Mouse (Mus musculus) midbrain, embryonic 16.5 days (tissue): Measurements from ENCODE around the gene Morc1. TPM values are rescaled to one million over a fixed set of nuclear protein-coding genes. Genes with fewer than 3 reads are reported as not detected.

Source experiments
- ATAC-seq: fragments of 200-750 bp; cut with Nextera tagmentation; 2 replicates; pipeline ENCODE4 v1.8.0; 2017; ENCODE audit warnings: moderate TSS enrichment
- H3K27ac ChIP-seq: fragments of 300-500 bp; sonication (generic); 2 replicates; pipeline ENCODE4 v1.5.1; 2014; ENCODE audit warnings: mild to moderate bottlenecking, low read length, mixed read lengths
- H3K27me3 ChIP-seq: fragments of 300-500 bp; sonication (generic); 2 replicates; pipeline ENCODE4 v1.6.1; 2014; ENCODE audit warnings: low read depth, low read length, mixed read lengths; ENCODE audit not compliant: control insufficient read depth, insufficient read depth
- H3K36me3 ChIP-seq: fragments of 300-500 bp; sonication (generic); 2 replicates; pipeline ENCODE4 v1.6.1; 2014; ENCODE audit warnings: mild to moderate bottlenecking, low read length, moderate library complexity, mixed read lengths; ENCODE audit not compliant: control insufficient read depth, insufficient read depth
- H3K4me1 ChIP-seq: fragments of 300-500 bp; sonication (generic); 2 replicates; pipeline ENCODE4 v1.6.1; 2014; ENCODE audit warnings: mild to moderate bottlenecking, low read length, mixed read lengths; ENCODE audit not compliant: control insufficient read depth, insufficient read depth
- H3K4me2 ChIP-seq: fragments of 300-500 bp; sonication (generic); 2 replicates; pipeline ENCODE4 v1.6.1; 2014; ENCODE audit warnings: mild to moderate bottlenecking, low read length, mixed read lengths
- H3K4me3 ChIP-seq: fragments of 300-500 bp; sonication (generic); 2 replicates; pipeline ENCODE4 v1.5.1; 2014; ENCODE audit warnings: low read depth, mild to moderate bottlenecking, low read length, moderate library complexity, mixed read lengths
- H3K9ac ChIP-seq: fragments of 300-500 bp; sonication (generic); 2 replicates; pipeline ENCODE4 v1.6.1; 2014; ENCODE audit warnings: low read depth, low read length, mixed read lengths
- H3K9me3 ChIP-seq: fragments of 300-500 bp; sonication (generic); replicated peaks from 2 replicates; pipeline ENCODE4 v1.6.1; 2014; ENCODE audit warnings: mild to moderate bottlenecking, low read length, mixed read lengths; ENCODE audit not compliant: control insufficient read depth, poor library complexity, severe bottlenecking
- WGBS: fragments of 180-500 bp; shearing (Covaris S2); extraction: QIAGEN DNeasy Blood & Tissue Kit; methylation state at CpG from one replicate; pipeline ENCODE4 v1.1.7; 2014; 5-methylcytosine and 5-hydroxymethylcytosine counted together
- polyA plus RNA-seq: library from polyadenylated mRNA; unstranded; fragments of >200 nt; fragmentation: Nextera tagmentation; extraction: Ambion mirVana; gene quantifications from 2 replicates; pipeline ENCODE4 v1.2.1, GENCODE M21; 2015

Morc1 gene
- polyA plus RNA-seq, 1 experiment from 2014 or later = 0.11 TPM

- Histone ChIP-seq H3K4me1 (peaks cover 5% of the 10 kb centered on the region; the same call in 1 of the 2 replicates), H3K27ac (no peak overlapping the region), H3K36me3 (no peaks in the 10 kb centered on the region), H3K4me2 (no peak overlapping the region), H3K9me3 (no peaks in the 10 kb centered on the region), H3K9ac (no peak overlapping the region), H3K27me3 (no peaks in the 10 kb centered on the region), H3K4me3 (no peak overlapping the region)
- WGBS = 95% methylated on average over 3 of the region's 3 CpGs
- no peak for ATAC-seq
Observed at GRCm38 (mm10) chr16:48627296-48627695, 196.3 kb downstream of the Morc1 start.

- no peak overlapping the region for H3K4me3 ChIP-seq
- no peak for ATAC-seq
- no peaks in the 10 kb centered on the region for H3K9me3 ChIP-seq
- H3K36me3 ChIP-seq = no peaks in the 10 kb centered on the region
- 71% methylated on average over 5 of the region's 5 CpGs for WGBS
- no peak overlapping the region for H3K27ac ChIP-seq
- H3K9ac ChIP-seq = no peak overlapping the region
- H3K4me1 ChIP-seq = peaks cover 5% of the 10 kb centered on the region; the same call in 1 of the 2 replicates
- no peaks in the 10 kb centered on the region for H3K27me3 ChIP-seq
- H3K4me2 ChIP-seq = no peak overlapping the region
Observed at GRCm38 (mm10) chr16:48629710-48630109, 198.7 kb downstream of the Morc1 start.

GRCm38 (mm10) chr16:48630466-48630865, 199.4 kb downstream of the Morc1 start:
- H3K9ac ChIP-seq = 0 out of 2 replicates have a peak overlapping the region, but pooled peaks have one; percentile 25
- H3K9me3 ChIP-seq = no peaks in the 10 kb centered on the region
- no peak overlapping the region for H3K4me3 ChIP-seq
- no peak for ATAC-seq
- H3K36me3 ChIP-seq = no peaks in the 10 kb centered on the region
- H3K4me2 ChIP-seq = no peak overlapping the region
- H3K4me1 ChIP-seq = peaks cover 5% of the 10 kb centered on the region; the same call in 1 of the 2 replicates
- H3K27ac ChIP-seq = no peak overlapping the region
- no peaks in the 10 kb centered on the region for H3K27me3 ChIP-seq
- 11% methylated on average over 8 of the region's 8 CpGs for WGBS

GRCm38 (mm10) chr16:48632351-48632750, 201.3 kb downstream of the Morc1 start:
- peaks cover 5% of the 10 kb centered on the region; the same call in 1 of the 2 replicates for H3K4me1 ChIP-seq
- no peak overlapping the region for H3K4me3 ChIP-seq
- H3K27ac ChIP-seq = no peak overlapping the region
- H3K36me3 ChIP-seq = no peaks in the 10 kb centered on the region
- no peaks in the 10 kb centered on the region for H3K9me3 ChIP-seq
- no peaks in the 10 kb centered on the region for H3K27me3 ChIP-seq
- H3K9ac ChIP-seq = no peak overlapping the region
- 94% methylated on average over 6 of the region's 6 CpGs for WGBS
- ATAC-seq = no peak
- no peak overlapping the region for H3K4me2 ChIP-seq

- Histone ChIP-seq H3K4me3 (no peak overlapping the region), H3K9ac (no peak overlapping the region), H3K4me1 (no peaks in the 10 kb centered on the region), H3K4me2 (no peak overlapping the region), H3K36me3 (no peaks in the 10 kb centered on the region), H3K27ac (no peak overlapping the region), H3K9me3 (no peaks in the 10 kb centered on the region), H3K27me3 (no peaks in the 10 kb centered on the region)
- ATAC-seq = no peak
- 88% methylated on average over 2 of the region's 2 CpGs for WGBS
Observed at GRCm38 (mm10) chr16:48646246-48646645, 215.2 kb downstream of the Morc1 start.

- Histone ChIP-seq H3K27me3 (no peaks in the 10 kb centered on the region), H3K4me1 (no peaks in the 10 kb centered on the region)
Observed at GRCm38 (mm10) chr16:48671696-48672095, 240.7 kb downstream of the Morc1 start.

GRCm38 (mm10) chr16:48672664-48673063, 241.6 kb downstream of the Morc1 start:
- Histone ChIP-seq H3K4me1 (no peaks in the 10 kb centered on the region), H3K9me3 (no peaks in the 10 kb centered on the region), H3K27me3 (no peaks in the 10 kb centered on the region), H3K4me3 (no peak overlapping the region), H3K9ac (no peak overlapping the region), H3K4me2 (no peak overlapping the region), H3K36me3 (no peaks in the 10 kb centered on the region), H3K27ac (no peak overlapping the region)
- no peak for ATAC-seq
- 84% methylated on average over 3 of the region's 3 CpGs for WGBS

More at GRCm38 (mm10) chr16:48671696-48672095, 240.7 kb downstream of the Morc1 start:
- Histone ChIP-seq H3K4me2 (no peak overlapping the region), H3K36me3 (no peaks in the 10 kb centered on the region), H3K27ac (no peak overlapping the region), H3K4me3 (no peak overlapping the region), H3K9ac (no peak overlapping the region), H3K9me3 (no peaks in the 10 kb centered on the region)
- 70% methylated on average over 5 of the region's 5 CpGs for WGBS
- no peak for ATAC-seq

GRCm38 (mm10) chr16:48675607-48676006, 244.6 kb downstream of the Morc1 start:
- Histone ChIP-seq H3K4me1 (no peaks in the 10 kb centered on the region), H3K9ac (no peak overlapping the region), H3K36me3 (no peaks in the 10 kb centered on the region), H3K27ac (no peak overlapping the region), H3K4me2 (no peak overlapping the region), H3K27me3 (no peaks in the 10 kb centered on the region), H3K4me3 (no peak overlapping the region), H3K9me3 (no peaks in the 10 kb centered on the region)
- WGBS = 20% methylated on average over 10 of the region's 10 CpGs
- ATAC-seq = peak; percentile 92

GRCm38 (mm10) chr16:48676205-48676604, 245.2 kb downstream of the Morc1 start:
- ATAC-seq = 0 out of 2 replicates have a peak, but pooled peaks have one; percentile 47
- Histone ChIP-seq H3K9ac (no peak overlapping the region), H3K27ac (no peak overlapping the region)

More at GRCm38 (mm10) chr16:48676205-48676604, 245.2 kb downstream of the Morc1 start:
- 74% methylated on average over 2 of the region's 2 CpGs for WGBS
- H3K36me3 ChIP-seq = no peaks in the 10 kb centered on the region
- H3K4me1 ChIP-seq = no peaks in the 10 kb centered on the region
- no peak overlapping the region for H3K4me2 ChIP-seq
- H3K27me3 ChIP-seq = no peaks in the 10 kb centered on the region
- no peak overlapping the region for H3K4me3 ChIP-seq
- no peaks in the 10 kb centered on the region for H3K9me3 ChIP-seq
